Mouse (Mus musculus): Measurements from ENCODE around the gene Sowahb.

The Sowahb gene

GRCm38 (mm10) chr5:93044584-93045370 lies at the start of gene Sowahb:
TSS of gene Sowahb (minus strand) at chr5:93045022.
- in situ Hi-C loops (cut with MboI; ENCODE audit: low pct_unique_long_range_greater_than_20kb in 1 of 2, low sequenced_read_pairs in 2 of 2, unreplicated experiment in 1 of 2), result no loop called here

DNA sequence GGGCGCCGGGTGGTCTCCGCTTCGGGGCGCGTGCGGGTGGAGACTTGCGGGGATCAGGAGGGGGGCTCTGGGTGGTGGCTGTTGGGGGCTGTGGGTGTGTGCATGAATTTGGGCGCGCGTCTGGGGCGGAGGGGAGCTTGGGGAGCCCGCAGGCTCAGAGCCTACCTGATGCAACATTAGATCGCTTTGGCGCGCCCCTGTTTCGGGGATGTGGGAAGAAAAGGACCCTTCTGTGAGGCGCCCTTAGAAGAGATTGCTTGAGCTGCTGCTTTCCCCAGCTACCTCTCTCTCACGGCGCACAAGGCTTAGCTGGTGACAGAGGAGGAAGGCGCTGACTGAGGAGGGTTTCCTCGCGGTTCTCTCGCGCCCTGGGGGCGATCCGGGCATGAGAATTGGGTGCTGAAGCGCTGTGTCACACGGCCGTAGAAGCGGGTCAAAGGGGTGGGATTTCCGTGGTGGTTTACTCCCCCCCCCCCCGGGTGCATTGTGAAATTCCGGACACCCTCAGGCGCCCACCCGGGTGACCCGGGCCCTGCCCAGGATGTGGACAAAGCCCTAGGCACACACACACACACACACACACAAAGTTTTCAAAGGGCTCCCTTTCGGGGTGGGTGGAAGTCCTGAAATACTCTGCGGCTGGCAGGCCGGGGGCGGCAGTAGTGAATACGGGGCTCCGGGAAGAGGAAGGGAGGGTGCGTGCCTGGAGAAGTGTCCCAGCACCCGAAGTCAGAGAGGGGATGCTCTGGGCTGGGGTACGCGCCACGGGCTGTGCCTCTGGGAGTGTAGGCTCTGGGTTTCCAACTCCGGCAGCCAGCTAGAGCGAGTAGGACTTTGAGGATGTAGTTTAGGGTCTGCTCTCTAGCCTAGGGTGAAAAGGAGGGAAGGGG lies 49.1 kb upstream of the Sowahb start:
- in situ Hi-C loops (cut with MboI; ENCODE audit: low pct_unique_long_range_greater_than_20kb in 1 of 2, low sequenced_read_pairs in 2 of 2, unreplicated experiment in 1 of 2), result no loop called here

- in situ Hi-C loops (cut with MboI; ENCODE audit: low pct_unique_long_range_greater_than_20kb in 1 of 2, low sequenced_read_pairs in 2 of 2, unreplicated experiment in 1 of 2), result no loop called here
Observed at GRCm38 (mm10) chr5:93092857-93093622, 48.2 kb upstream of the Sowahb start, which contains the start of gene Sept11. TSS of gene Sept11 (plus strand) at chr5:93093437.

DNA sequence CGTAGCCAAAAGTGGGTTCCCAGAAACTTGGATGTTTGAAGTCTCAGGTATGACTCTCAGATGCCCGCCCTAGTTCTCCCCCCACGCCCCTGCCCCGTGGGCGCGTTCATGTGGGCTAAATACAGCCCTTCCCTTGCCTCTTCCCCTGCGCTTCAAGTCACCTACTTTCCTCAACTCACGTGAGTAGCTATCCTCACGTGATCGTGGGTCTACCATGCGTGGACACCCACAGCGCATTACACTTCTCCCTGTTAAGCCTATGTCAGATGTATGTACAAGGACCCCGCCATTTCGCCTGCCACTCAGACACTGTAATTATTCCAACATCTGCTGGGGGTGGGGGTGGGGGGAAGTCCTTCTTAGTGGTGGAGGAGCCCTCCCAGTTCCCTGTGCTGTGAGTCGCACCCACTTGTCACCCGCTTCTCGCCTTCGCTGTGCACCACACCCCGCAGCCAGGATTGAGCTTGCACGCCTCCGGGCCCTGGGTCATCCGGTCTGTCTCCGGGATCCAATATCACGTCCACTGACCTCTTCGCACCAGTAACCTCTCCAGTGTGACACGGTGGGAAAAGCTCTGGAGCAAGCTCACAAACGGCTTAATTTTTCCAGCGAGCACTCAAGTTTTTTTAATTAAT lies 47.4 kb upstream of the Sowahb start:
- in situ Hi-C loops (cut with MboI; ENCODE audit: low pct_unique_long_range_greater_than_20kb in 1 of 2, low sequenced_read_pairs in 2 of 2, unreplicated experiment in 1 of 2), result no loop called here

DNA sequence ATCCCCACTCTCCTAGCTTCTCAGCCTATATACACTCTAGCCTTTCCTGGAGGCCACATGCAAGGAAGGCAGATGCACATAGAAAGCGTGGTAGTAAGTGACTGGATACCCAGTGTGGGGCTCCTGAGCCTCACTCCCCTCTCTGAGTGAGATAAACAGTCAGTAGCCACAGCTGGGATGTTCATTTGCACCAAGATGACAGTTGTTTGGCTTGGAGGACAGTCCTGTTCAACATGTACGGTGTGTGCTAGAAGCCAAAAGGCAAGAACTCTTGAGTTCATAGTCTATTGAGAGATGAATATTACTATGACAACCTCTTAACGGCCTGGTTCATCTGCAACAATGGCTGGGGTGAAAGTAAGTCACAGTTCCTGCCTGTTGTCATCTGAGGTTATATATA lies 46.4 kb upstream of the Sowahb start:
- in situ Hi-C loops (cut with MboI; ENCODE audit: low pct_unique_long_range_greater_than_20kb in 1 of 2, low sequenced_read_pairs in 2 of 2, unreplicated experiment in 1 of 2), result no loop called here

GRCm38 (mm10) chr5:93085900-93086299 lies 41.1 kb upstream of the Sowahb start:
- in situ Hi-C loops (cut with MboI; ENCODE audit: low pct_unique_long_range_greater_than_20kb in 1 of 2, low sequenced_read_pairs in 2 of 2, unreplicated experiment in 1 of 2), result no loop called here

- in situ Hi-C loops (cut with MboI; ENCODE audit: low pct_unique_long_range_greater_than_20kb in 1 of 2, low sequenced_read_pairs in 2 of 2, unreplicated experiment in 1 of 2), result no loop called here
Observed at GRCm38 (mm10) chr5:93085015-93085598, 40.3 kb upstream of the Sowahb start.

DNA sequence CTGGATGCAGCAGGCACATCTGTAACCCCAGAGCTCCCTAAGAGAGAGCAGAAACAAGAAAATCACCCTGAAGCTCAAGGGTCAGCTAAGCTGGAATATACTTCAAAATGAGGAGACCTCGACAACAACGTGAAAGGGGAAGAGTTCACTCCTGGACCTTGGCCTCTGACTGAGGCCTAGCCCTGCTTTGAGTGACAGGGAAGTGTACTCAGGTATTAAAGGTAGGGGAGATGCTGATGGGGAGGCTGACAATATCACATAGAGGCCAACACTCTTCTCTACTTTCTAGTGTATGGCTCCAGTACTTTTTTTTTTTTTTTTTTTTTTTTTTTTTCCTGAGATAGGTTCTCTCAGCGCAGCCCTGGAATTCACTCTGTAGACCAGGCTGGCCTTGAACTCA lies 34.8 kb upstream of the Sowahb start:
- in situ Hi-C loops (cut with MboI; ENCODE audit: low pct_unique_long_range_greater_than_20kb in 1 of 2, low sequenced_read_pairs in 2 of 2, unreplicated experiment in 1 of 2), result no loop called here

DNA sequence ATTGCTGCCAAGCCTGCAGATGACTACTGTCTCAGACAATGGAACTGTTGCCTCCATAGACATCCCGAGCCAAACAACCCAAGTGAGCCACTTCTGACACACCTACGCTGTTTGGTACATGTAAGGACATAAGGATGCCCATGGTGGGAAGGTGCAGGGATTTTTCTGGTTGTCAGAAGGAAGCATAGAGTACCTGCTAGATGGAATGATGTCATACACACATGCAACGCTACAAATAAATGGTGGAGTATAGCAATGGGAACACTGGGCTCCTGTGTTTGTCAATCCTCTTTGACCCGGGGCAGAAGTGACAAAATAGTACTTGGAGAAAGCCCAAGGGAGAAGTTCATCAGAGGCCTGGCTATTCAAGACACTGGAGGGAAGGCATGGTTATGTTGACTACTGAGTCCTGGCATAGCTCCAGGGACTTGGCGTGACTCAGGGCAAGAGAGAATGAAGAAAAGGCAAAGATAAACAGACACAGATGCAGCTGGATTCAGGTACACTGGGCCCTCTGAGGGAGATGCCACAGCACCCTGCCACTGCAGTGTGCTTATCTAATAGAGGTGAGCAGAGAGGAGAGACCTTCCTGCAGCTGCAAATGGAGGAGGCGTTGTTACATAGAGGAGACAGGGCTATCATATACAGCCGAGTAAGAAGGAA lies 33.0 kb upstream of the Sowahb start:
- in situ Hi-C loops (cut with MboI; ENCODE audit: low pct_unique_long_range_greater_than_20kb in 1 of 2, low sequenced_read_pairs in 2 of 2, unreplicated experiment in 1 of 2), result no loop called here

- in situ Hi-C loops (cut with MboI; ENCODE audit: low pct_unique_long_range_greater_than_20kb in 1 of 2, low sequenced_read_pairs in 2 of 2, unreplicated experiment in 1 of 2), result no loop called here
Observed at GRCm38 (mm10) chr5:93060865-93061264, 16.0 kb upstream of the Sowahb start.

DNA sequence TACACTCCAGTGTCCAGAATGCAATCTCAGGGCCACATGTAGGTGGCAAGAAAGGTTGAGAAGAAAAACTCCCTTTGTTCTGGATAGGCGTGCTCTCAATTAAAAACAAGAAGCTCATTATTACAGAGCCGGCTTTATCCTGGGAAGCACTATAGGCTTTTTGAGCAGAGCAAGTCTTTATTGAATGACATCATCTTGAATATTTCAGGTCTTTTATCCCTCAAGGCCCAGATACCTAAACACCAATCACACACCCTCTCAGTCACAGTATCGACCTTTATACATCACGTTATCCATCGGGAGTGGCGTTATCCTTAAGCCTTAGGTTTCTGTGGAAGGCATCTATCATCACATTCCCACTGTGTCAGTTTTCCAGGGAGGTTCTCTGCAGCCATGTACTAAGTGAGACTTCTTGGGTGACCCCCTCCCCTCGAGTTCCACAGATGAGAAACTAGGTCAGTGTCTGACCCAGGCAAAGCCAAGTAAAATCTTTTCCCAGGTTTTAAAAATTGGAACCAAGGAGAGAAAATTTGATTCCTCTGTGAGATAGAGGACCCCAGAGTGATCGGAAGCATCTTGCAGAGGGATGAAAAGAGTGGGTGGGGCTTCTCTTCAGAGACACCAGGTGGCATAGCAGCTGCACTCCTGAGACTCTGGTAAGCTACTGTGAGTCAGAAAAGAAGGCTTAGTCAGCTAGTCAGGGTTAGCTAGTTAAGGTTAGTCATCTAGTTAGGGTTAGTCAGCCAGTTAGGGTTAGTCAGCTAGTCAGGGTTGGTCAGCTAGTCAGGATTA lies 9.0 kb upstream of the Sowahb start:
- in situ Hi-C loops (cut with MboI; ENCODE audit: low pct_unique_long_range_greater_than_20kb in 1 of 2, low sequenced_read_pairs in 2 of 2, unreplicated experiment in 1 of 2), result no loop called here

DNA sequence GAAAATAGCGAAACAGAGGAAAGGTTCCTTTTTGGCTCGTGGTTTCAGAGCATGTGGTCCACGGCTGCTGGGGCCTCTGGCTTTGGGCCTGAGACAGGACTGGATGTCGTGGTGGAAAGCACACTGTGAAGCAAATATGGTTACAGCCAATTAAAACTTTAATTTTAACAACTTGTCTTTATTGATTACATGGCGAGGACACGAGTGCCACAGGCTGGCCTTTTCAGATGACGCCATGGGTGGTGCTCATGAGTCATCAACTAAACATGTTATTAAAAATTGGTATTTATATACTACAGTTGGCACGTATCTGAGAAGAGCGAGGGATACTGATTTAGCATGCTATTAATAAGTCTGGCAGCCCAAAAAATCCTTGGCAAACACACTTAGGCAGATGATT lies 7.1 kb upstream of the Sowahb start:
- in situ Hi-C loops (cut with MboI; ENCODE audit: low pct_unique_long_range_greater_than_20kb in 1 of 2, low sequenced_read_pairs in 2 of 2, unreplicated experiment in 1 of 2), result no loop called here

DNA sequence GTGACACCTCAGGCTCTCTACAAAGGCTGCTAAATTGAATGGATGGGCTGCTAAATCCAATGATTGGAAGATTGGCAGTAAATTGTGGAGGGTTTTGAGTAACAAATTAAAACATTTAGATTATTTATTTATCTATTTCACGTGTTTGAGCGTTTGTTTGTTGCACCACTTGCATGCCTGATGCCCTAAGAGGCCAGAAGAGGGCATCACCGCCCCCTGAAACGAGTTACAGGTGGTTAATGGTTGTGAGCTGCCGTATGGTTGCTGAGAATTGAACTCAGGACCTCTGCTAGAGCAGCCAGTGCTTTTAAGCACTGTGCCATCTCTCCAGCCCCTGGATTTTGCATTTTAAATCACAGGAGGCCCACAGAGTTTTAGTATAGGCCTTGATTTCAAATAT lies 6.2 kb upstream of the Sowahb start:
- in situ Hi-C loops (cut with MboI; ENCODE audit: low pct_unique_long_range_greater_than_20kb in 1 of 2, low sequenced_read_pairs in 2 of 2, unreplicated experiment in 1 of 2), result no loop called here

GRCm38 (mm10) chr5:93049971-93050370 lies 5.1 kb upstream of the Sowahb start:
- in situ Hi-C loops (cut with MboI; ENCODE audit: low pct_unique_long_range_greater_than_20kb in 1 of 2, low sequenced_read_pairs in 2 of 2, unreplicated experiment in 1 of 2), result no loop called here

DNA sequence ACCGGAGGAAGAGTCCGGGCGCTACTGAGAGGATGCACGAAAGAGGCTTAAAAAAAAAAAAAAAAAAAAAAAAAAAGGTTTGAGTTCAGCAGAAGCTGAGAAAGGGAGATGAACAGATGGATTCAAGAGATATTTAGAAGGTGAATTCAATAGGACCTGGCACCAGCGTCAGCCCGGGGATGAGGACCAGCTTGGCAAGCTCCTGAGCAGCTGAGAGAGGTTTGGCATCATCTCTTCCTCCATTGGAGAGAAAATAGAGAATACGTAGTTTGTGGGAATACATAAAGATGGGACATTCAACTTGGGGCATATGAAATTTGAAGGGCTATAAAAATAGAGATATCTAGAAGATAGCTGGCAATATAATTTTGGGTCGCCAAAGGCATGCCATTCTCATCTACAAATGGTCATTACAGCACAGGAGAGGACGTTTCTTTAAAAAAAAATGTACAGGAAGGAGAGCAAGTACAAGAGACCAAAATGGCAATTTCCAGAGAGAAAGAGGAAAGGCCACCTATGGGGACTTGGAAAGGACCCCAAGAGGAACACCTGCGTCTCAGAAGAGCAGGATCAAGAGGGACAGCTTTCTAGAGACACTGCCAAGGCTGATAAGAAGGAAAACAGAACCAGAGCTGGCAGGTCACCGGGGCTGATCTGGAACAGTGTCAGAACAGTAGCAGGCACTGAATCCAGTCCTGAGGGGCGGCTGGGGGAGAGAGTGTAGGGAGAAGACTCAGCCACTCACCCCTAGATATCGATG lies 3.8 kb upstream of the Sowahb start:
- in situ Hi-C loops (cut with MboI; ENCODE audit: low pct_unique_long_range_greater_than_20kb in 1 of 2, low sequenced_read_pairs in 2 of 2, unreplicated experiment in 1 of 2), result no loop called here

DNA sequence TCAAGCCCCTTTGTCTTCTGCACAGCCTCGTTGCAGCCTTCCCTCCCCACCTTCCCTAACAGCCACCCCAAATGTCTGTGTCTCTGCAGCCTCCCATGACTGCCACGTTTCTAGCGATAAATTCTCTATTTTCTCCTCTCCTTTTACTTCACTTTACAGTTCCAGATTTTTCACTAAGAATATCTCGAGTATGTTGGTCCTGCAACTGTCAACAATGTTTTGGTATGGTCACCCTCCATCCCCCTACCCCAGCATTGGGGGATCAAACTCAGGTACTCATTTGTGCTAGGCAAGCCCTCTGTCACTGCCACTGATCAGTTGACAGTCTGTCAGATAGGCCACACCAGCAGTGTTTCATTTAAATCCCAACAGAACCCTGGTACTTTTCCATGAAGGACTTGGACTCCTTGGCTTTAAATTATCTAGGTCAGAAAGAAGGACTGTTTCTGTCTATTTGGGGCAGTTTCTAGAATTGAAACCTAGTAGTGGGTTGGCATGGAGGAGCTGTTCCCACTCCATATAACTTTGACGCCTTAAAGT lies 1.6 kb upstream of the Sowahb start:
- in situ Hi-C loops (cut with MboI; ENCODE audit: low pct_unique_long_range_greater_than_20kb in 1 of 2, low sequenced_read_pairs in 2 of 2, unreplicated experiment in 1 of 2), result no loop called here

Measured in mouse embryonic stem cell (cell line).